Mouse (Mus musculus) heart, embryonic 13.5 days (tissue): ENCODE measurements around the gene A430078G23Rik. TPM values are rescaled to one million over a fixed set of nuclear protein-coding genes. Genes with fewer than 3 reads are reported as not detected.

Experiments used
- ATAC-seq: fragments of 200-750 bp; cut with Nextera tagmentation; 2 replicates; pipeline ENCODE4 v1.8.0; 2017; ENCODE audit warnings: moderate TSS enrichment; ENCODE audit not compliant: insufficient number of reproducible peaks, low FRiP score, low TSS enrichment; ENCODE audit errors: extremely low read depth
- H3K27ac ChIP-seq: fragments of 300-500 bp; sonication (generic); replicated peaks from 2 replicates; pipeline ENCODE4 v1.5.1; 2015; ENCODE audit warnings: moderate library complexity, mild to moderate bottlenecking, inconsistent platforms
- H3K27me3 ChIP-seq: fragments of 300-500 bp; sonication (generic); replicated peaks from 2 replicates; pipeline ENCODE4 v1.6.1; 2015; ENCODE audit warnings: mild to moderate bottlenecking, inconsistent platforms
- H3K36me3 ChIP-seq: fragments of 300-500 bp; sonication (generic); 2 replicates; pipeline ENCODE4 v1.6.1; 2015; ENCODE audit warnings: mild to moderate bottlenecking, inconsistent platforms
- H3K4me1 ChIP-seq: fragments of 300-500 bp; sonication (generic); 2 replicates; pipeline ENCODE4 v1.6.1; 2015; ENCODE audit warnings: inconsistent platforms
- H3K4me2 ChIP-seq: fragments of 300-500 bp; sonication (generic); 2 replicates; pipeline ENCODE4 v1.6.1; 2015; ENCODE audit warnings: inconsistent platforms, mild to moderate bottlenecking, moderate library complexity
- H3K4me3 ChIP-seq: fragments of 300-500 bp; sonication (generic); 2 replicates; pipeline ENCODE4 v1.5.1; 2015; ENCODE audit warnings: moderate library complexity, mild to moderate bottlenecking, inconsistent platforms
- H3K9ac ChIP-seq: fragments of 300-500 bp; sonication (generic); 2 replicates; pipeline ENCODE4 v1.6.1; 2015; ENCODE audit warnings: inconsistent platforms, mild to moderate bottlenecking, moderate library complexity
- H3K9me3 ChIP-seq: fragments of 300-500 bp; sonication (generic); 2 replicates; pipeline ENCODE4 v1.6.1; 2016; ENCODE audit warnings: inconsistent platforms
- WGBS: fragments of 180-500 bp; shearing (Covaris S2); methylation state at CpG from one replicate; pipeline ENCODE4 v1.1.7; 2015; ENCODE audit warnings: mixed read lengths; 5-methylcytosine and 5-hydroxymethylcytosine counted together
- polyA plus RNA-seq: library from polyadenylated mRNA; unstranded; fragments of >200 nt; fragmentation: Nextera tagmentation; extraction: Ambion mirVana; gene quantifications from 2 replicates; pipeline ENCODE4 v1.2.1, GENCODE M21; 2015

A430078G23Rik gene
- polyA plus RNA-seq, 1 experiment from 2014 or later, result not detected

- H3K4me1 ChIP-seq, result no peaks in the 10 kb centered on the region
- H3K27me3 ChIP-seq, result no peaks in the 10 kb centered on the region
- H3K36me3 ChIP-seq, result no peaks in the 10 kb centered on the region
- H3K4me3 ChIP-seq, result no peak overlapping the region
- ATAC-seq, result no peak
- WGBS, result 49% methylated on average over 6 of the region's 6 CpGs
- no peaks in the 10 kb centered on the region for H3K9me3 ChIP-seq
- H3K27ac ChIP-seq, result no peak overlapping the region
- H3K9ac ChIP-seq, result no peak overlapping the region
- H3K4me2 ChIP-seq, result no peak overlapping the region
Measured at GRCm38 (mm10) chr8:3350747-3351146, 2.5 kb upstream of the A430078G23Rik start.

DNA sequence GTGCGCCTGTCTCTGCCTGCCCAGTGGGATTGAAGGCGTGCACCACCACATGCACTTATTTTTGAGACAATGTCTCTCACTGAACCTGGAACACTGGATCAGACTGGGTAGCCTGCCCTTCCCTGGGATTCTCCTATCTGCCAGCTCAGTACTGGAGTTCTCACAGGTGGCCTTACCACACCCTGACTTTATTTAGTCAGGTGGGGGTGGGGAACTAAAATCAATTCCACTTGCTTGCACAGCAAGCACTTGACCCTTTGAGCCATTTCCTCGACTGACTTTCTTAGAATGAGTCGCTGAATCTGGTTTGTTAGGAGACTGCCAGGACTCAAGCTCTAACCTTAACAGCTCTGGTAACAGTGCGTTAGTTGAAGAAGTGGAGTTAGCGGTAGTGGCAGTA lies 500 bp upstream of the A430078G23Rik start:
- Histone ChIP-seq H3K27ac (no peak overlapping the region), H3K36me3 (no peaks in the 10 kb centered on the region), H3K4me3 (no peak overlapping the region), H3K9me3 (no peaks in the 10 kb centered on the region), H3K4me1 (no peaks in the 10 kb centered on the region), H3K9ac (no peak overlapping the region), H3K4me2 (no peak overlapping the region), H3K27me3 (0 out of 2 replicates have a peak, but pooled peaks cover 5% of the 10 kb centered on the region)
- no peak for ATAC-seq
- 72% methylated on average over 6 of the region's 6 CpGs for WGBS

DNA sequence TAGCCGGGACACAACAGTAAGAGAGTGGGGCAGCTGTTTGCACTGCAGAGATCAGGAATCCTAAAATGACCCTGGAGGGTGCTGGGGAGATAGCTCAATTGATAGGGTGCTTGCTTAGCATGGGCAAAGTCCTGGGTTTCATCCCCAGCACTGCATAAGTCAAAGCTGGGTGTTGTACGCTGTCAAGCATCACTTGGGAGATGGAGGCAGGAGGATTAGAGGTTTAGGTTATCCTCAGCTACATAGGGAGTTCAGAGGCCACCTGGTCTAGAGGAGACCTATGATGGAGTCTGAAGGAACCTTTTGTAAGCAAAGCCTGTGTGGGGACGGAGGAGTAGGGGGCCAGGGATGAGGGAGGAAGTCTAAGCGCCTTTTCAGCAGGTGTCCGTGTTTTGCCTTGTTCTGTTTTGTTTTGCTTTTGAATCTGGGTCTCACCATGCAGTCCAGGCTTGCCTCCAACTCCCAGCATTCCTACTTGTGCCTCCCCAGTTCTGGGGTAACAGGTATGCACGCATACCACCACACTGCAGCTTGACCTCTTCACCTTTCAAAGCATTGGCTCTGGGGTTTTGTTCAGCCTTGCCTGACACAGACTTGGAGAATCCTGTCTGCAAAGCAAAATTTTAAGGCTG lies 712 bp downstream of the A430078G23Rik start:
- WGBS, result 69% methylated on average over 6 of the region's 6 CpGs
- Histone ChIP-seq H3K4me3 (no peak overlapping the region), H3K27me3 (0 out of 2 replicates have a peak, but pooled peaks cover 5% of the 10 kb centered on the region), H3K4me1 (no peaks in the 10 kb centered on the region), H3K4me2 (no peak overlapping the region), H3K36me3 (no peaks in the 10 kb centered on the region), H3K27ac (no peak overlapping the region), H3K9ac (no peak overlapping the region), H3K9me3 (no peaks in the 10 kb centered on the region)
- no peak for ATAC-seq

DNA sequence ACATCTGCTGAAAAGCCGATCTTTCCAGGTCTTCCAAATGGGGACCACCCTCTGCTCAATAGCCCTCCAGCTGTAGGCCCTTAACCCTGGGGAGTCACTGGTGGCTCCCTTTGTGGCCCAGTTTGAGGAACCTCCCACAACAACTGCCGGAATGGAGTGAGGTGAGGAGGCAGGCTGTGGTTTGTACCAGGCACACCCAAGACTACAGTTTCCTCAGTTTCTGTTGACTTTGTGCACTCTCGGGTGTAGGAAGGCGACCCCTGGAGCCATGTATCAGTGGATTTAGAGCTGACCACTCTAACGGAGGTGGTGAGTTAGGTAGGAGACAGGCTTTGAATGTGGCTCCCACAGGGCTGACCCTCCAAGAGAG lies 1.2 kb downstream of the A430078G23Rik start:
- ATAC-seq, result no peak
- Histone ChIP-seq H3K27me3 (0 out of 2 replicates have a peak, but pooled peaks cover 5% of the 10 kb centered on the region), H3K4me2 (no peak overlapping the region), H3K9me3 (no peaks in the 10 kb centered on the region), H3K4me1 (no peaks in the 10 kb centered on the region), H3K27ac (no peak overlapping the region), H3K4me3 (no peak overlapping the region), H3K9ac (no peak overlapping the region), H3K36me3 (no peaks in the 10 kb centered on the region)
- WGBS, result 62% methylated on average over 5 of the region's 5 CpGs

DNA sequence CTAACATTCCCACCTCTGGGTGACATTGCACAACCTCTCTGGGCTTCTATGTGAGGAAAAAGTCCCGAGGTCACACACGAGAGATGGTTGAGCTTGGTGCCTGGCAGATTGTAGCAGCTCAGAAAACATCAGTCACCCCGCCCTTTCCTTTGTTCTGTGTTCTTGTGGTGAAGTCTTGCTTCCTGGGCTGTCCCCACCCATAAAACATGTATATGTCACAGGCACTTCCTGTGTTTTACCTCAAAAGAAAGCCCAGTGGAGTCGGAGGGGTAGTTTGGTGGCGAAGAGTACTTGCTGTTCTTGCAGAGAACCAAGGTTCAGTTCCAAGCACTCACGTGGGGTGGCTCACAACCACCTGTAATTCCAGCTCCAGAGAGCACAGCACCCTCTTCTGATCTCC lies 2.4 kb downstream of the A430078G23Rik start:
- Histone ChIP-seq H3K4me2 (no peak overlapping the region), H3K36me3 (no peaks in the 10 kb centered on the region), H3K27ac (no peak overlapping the region), H3K4me1 (no peaks in the 10 kb centered on the region), H3K27me3 (0 out of 2 replicates have a peak, but pooled peaks cover 5% of the 10 kb centered on the region), H3K9ac (no peak overlapping the region), H3K4me3 (no peak overlapping the region), H3K9me3 (no peaks in the 10 kb centered on the region)
- no peak for ATAC-seq
- 71% methylated on average over 6 of the region's 6 CpGs for WGBS

DNA sequence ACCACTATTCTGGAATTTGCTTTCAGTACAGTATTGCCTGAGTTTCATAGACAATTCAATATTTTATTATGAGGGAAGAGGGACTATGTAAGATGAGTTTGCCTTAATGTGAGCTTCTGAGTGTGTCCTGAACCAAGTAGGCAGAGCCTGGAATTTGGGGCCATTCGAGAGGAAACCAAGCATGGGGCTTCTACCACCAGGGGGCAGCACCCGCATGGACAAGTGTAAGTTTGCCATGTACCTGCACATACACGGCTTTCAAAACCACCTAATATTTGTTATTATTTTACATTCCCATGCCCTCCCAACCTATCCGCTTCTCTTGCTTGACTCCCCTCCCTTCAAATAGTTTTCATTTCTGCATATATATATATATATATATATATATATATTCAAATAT lies 4.8 kb downstream of the A430078G23Rik start:
- Histone ChIP-seq H3K36me3 (no peaks in the 10 kb centered on the region), H3K4me1 (no peaks in the 10 kb centered on the region), H3K9me3 (no peaks in the 10 kb centered on the region), H3K27me3 (0 out of 2 replicates have a peak, but pooled peaks cover 5% of the 10 kb centered on the region), H3K9ac (no peak overlapping the region), H3K4me2 (no peak overlapping the region), H3K27ac (no peak overlapping the region), H3K4me3 (no peak overlapping the region)
- 4% methylated on average over 4 of the region's 4 CpGs for WGBS
- ATAC-seq, result no peak

DNA sequence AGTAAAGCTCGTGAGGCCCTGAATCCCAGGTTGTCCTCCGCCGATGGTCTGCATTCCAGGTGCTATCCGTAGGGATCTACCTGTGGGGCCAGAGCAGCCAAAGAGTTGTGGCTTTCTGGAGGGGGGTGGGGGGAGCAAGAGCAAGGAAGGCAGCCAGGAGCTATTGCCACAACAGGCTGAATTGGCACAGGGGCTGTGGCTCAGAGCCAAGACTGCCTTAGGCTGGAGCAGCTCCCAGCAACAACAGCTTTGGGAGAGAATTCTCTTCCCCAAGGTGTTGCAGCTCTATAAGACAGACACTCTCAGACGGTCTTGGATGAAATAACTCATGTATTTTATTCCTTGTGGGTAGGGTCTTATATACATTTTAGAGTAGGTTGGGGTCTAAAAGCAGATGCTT lies 13.9 kb downstream of the A430078G23Rik start:
- no peaks in the 10 kb centered on the region for H3K36me3 ChIP-seq
- no peaks in the 10 kb centered on the region for H3K9me3 ChIP-seq
- no peak overlapping the region for H3K4me3 ChIP-seq
- 76% methylated on average over 5 of the region's 5 CpGs for WGBS
- no peaks in the 10 kb centered on the region for H3K4me1 ChIP-seq
- H3K4me2 ChIP-seq, result no peak overlapping the region
- no peak overlapping the region for H3K9ac ChIP-seq
- no peak for ATAC-seq
- no peaks in the 10 kb centered on the region for H3K27me3 ChIP-seq
- H3K27ac ChIP-seq, result no peak overlapping the region

GRCm38 (mm10) chr8:3368091-3368490 lies 14.9 kb downstream of the A430078G23Rik start:
- Histone ChIP-seq H3K36me3 (no peaks in the 10 kb centered on the region), H3K27me3 (no peaks in the 10 kb centered on the region), H3K9ac (no peak overlapping the region), H3K4me2 (no peak overlapping the region), H3K4me3 (no peak overlapping the region), H3K9me3 (no peaks in the 10 kb centered on the region), H3K4me1 (no peaks in the 10 kb centered on the region), H3K27ac (no peak overlapping the region)
- no peak for ATAC-seq
- WGBS, result 55% methylated on average over 1 of the region's 1 CpGs

- Histone ChIP-seq H3K9ac (no peak overlapping the region), H3K36me3 (no peaks in the 10 kb centered on the region), H3K27ac (no peak overlapping the region), H3K9me3 (peaks cover 5% of the 10 kb centered on the region; the same call in 1 of the 2 replicates), H3K4me2 (no peak overlapping the region), H3K27me3 (no peaks in the 10 kb centered on the region), H3K4me3 (no peak overlapping the region), H3K4me1 (no peaks in the 10 kb centered on the region)
- no peak for ATAC-seq
Measured at GRCm38 (mm10) chr8:3375748-3376147, 22.5 kb downstream of the A430078G23Rik start.

- no peak for ATAC-seq
- H3K27me3 ChIP-seq, result no peaks in the 10 kb centered on the region
- H3K4me3 ChIP-seq, result no peak overlapping the region
- H3K9ac ChIP-seq, result no peak overlapping the region
- H3K4me2 ChIP-seq, result no peak overlapping the region
- H3K27ac ChIP-seq, result no peak overlapping the region
- peaks cover 5% of the 10 kb centered on the region; the same call in 1 of the 2 replicates for H3K9me3 ChIP-seq
- H3K36me3 ChIP-seq, result no peaks in the 10 kb centered on the region
- WGBS, result 51% methylated on average over 11 of the region's 11 CpGs
- no peaks in the 10 kb centered on the region for H3K4me1 ChIP-seq
Measured at GRCm38 (mm10) chr8:3376641-3377274, 23.5 kb downstream of the A430078G23Rik start.

DNA sequence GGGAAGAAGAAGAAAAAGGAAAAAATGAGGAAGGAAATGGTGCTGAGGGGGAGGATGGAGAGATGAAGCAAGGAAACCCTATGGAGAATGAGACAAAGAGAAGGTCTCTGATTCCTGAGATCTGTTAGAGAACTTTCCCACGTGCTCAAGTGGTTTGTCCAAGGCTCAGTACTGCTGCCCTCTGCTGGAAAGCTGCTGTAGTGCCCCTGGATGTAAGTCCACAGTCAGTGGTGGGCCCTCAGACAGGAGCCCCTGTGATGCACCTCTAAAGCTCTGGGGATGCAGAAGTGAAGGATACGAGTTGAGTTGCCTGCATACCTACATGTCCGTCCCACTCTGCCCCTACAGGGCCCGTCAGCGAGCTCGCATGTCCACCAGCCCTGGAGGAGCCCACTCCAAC lies 34.1 kb downstream of the A430078G23Rik start:
- no peak overlapping the region for H3K4me2 ChIP-seq
- ATAC-seq, result no peak
- H3K9ac ChIP-seq, result no peak overlapping the region
- 29% methylated on average over 6 of the region's 6 CpGs for WGBS
- H3K9me3 ChIP-seq, result no peaks in the 10 kb centered on the region
- peaks cover 1% of the 10 kb centered on the region for H3K4me1 ChIP-seq
- no peaks in the 10 kb centered on the region for H3K36me3 ChIP-seq
- peaks cover 10% of the 10 kb centered on the region; the same call in 1 of the 2 replicates for H3K27me3 ChIP-seq
- H3K27ac ChIP-seq, result no peak overlapping the region
- H3K4me3 ChIP-seq, result no peak overlapping the region
